ENCODE assay signal across 22 mouse cellular contexts in the genomic region with DNA sequence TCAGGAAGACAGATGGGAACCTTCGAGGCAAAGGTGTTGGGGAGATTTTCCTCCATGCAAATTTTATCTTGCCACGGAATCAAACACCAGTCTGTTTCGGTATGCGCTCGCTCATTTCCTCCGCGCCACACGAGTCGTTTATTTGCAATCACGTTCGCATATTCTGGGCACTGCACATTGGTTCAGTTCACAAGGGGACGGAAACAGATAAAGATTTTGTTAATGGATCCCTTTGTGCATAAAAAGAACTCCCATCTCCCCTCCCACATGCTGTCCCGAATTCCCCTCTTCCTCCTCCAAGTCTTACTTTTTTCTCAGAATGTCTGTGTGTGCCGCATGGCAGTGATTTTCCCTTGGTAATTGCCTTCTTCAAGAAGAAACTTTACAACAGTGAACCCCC. TPM values are rescaled to one million over a fixed set of nuclear protein-coding genes. Genes with fewer than 3 reads are reported as not detected.
DNase-seq lines count a peak whose midpoint lies in the region; ATAC-seq and TF ChIP-seq lines count a peak whose summit lies in the region.
"Had no signal": no experiment of that assay in that cellular context is flagged by ENCODE, and none has a peak within 500 bp of the region (broad histone marks: within the 10 kb centered on the region; RNA-seq: fewer than 3 reads in every experiment).

No protein-coding gene starts in this region.

- H3K4me3 ChIP-seq in layer of hippocampus, adult 2 months: peak overlapping the region; percentile 31; the same call in 1 of the 2 replicates
- peak overlapping the region; percentile 9; the same call in 1 of the 2 replicates for H3K4me3 ChIP-seq in thymus, adult 2 months (ENCODE audit: control insufficient read depth, insufficient read depth, low read length)
- peak overlapping the region; percentile 13; the same call in 1 of the 2 replicates for H3K4me3 ChIP-seq in cortical plate, adult 2 months (ENCODE audit: insufficient read depth, low read length)
- H3K4me3 ChIP-seq in heart, embryonic 12.5 days: no peak overlapping the region
- H3K4me3 ChIP-seq: embryonic facial prominence, embryonic 15.5 days; midbrain, embryonic 10.5 days had no signal

- WGBS in thymus, adult 2 months: 63% methylated on average over 14 of the region's 14 CpGs
- WGBS in heart, embryonic 12.5 days: 73% methylated on average over 14 of the region's 14 CpGs

- ATAC-seq in heart, embryonic 12.5 days (ENCODE audit: insufficient number of reproducible peaks, low FRiP score): no peak
- ATAC-seq: hindbrain, postnatal 0 days had no signal

- 0 out of 2 replicates have a peak, but pooled peaks cover 4% of the 10 kb centered on the region for H3K4me1 ChIP-seq in thymus, adult 2 months (replicated peaks; ENCODE audit: control insufficient read depth, insufficient read depth, low read length)
- no peaks in the 10 kb centered on the region for H3K4me1 ChIP-seq in cortical plate, adult 2 months (ENCODE audit: control insufficient read depth, insufficient read depth, low read length)
- no peaks in the 10 kb centered on the region for H3K4me1 ChIP-seq in heart, embryonic 12.5 days (replicated peaks)
- H3K4me1 ChIP-seq: embryonic facial prominence, embryonic 15.5 days; midbrain, embryonic 10.5 days had no signal

- TF ChIP-seq CTCF in layer of hippocampus, adult 2 months (conservative IDR thresholded peaks at IDR 0.05): no peak
- no peak for TF ChIP-seq CTCF in thymus, adult 2 months (IDR thresholded peaks at IDR 0.05; ENCODE audit: borderline replicate concordance, control insufficient read depth, extremely low read depth, insufficient read depth, low read length, poor library complexity)
- TF ChIP-seq CTCF in cortical plate, adult 2 months (IDR thresholded peaks at IDR 0.05; ENCODE audit: extremely low read depth, insufficient read depth, low read length): no peak

- DNase-seq in layer of hippocampus, adult 2 months (ENCODE audit: low spot score in 2 of 2): no peak
- DNase-seq in layer of hippocampus, adult 8-10 months (ENCODE audit: low spot score in 2 of 2): no peak
- no peak for DNase-seq in thymus, adult 2 months
- no peak for DNase-seq in thymus, postnatal 10 days (ENCODE audit: low spot score in 2 of 2)
- no peak for DNase-seq in cerebellum, postnatal 14 days
- no peak for DNase-seq in frontal cortex, postnatal 25 days (ENCODE audit: low spot score in 2 of 2)
- DNase-seq: adrenal gland, adult 8-10 months; cerebellum, adult 9-10 months; embryo, embryonic 11 days; heart, postnatal 36 days; kidney, adult 9 months; kidney, postnatal 4 days; liver; lung, adult 2 months; lung, postnatal 4 days; right cerebral cortex, adult 18-20 months had no signal

- H3K9ac ChIP-seq in heart, embryonic 12.5 days: no peak overlapping the region
- H3K9ac ChIP-seq: embryonic facial prominence, embryonic 15.5 days had no signal

- TF ChIP-seq POLR2A in thymus, adult 2 months (IDR thresholded peaks at IDR 0.05; ENCODE audit: control insufficient read depth, extremely low read depth, insufficient read depth, low read length, poor library complexity): no peak
- TF ChIP-seq POLR2A in cortical plate, adult 2 months (IDR thresholded peaks at IDR 0.05; ENCODE audit: extremely low read depth, insufficient read depth, low read length): no peak

- peak overlapping the region; percentile 67 for H3K27ac ChIP-seq in layer of hippocampus, adult 2 months
- no peak overlapping the region for H3K27ac ChIP-seq in thymus, adult 2 months (ENCODE audit: control insufficient read depth, insufficient read depth, low read length)
- H3K27ac ChIP-seq in cortical plate, adult 2 months (ENCODE audit: insufficient read depth, low read length): no peak overlapping the region
- no peak overlapping the region for H3K27ac ChIP-seq in heart, embryonic 12.5 days (ENCODE audit: poor library complexity, severe bottlenecking)
- H3K27ac ChIP-seq: embryonic facial prominence, embryonic 15.5 days; hindbrain, postnatal 0 days; midbrain, embryonic 10.5 days had no signal

- no peaks in the 10 kb centered on the region for H3K36me3 ChIP-seq in thymus, adult 2 months (ENCODE audit: control insufficient read depth, insufficient read depth, low read length)
- H3K36me3 ChIP-seq in heart, embryonic 12.5 days: no peaks in the 10 kb centered on the region
- H3K36me3 ChIP-seq: embryonic facial prominence, embryonic 15.5 days; midbrain, embryonic 10.5 days had no signal

- no peaks in the 10 kb centered on the region for H3K27me3 ChIP-seq in thymus, adult 2 months (ENCODE audit: control insufficient read depth, insufficient read depth, low read length)
- H3K27me3 ChIP-seq in heart, embryonic 12.5 days (replicated peaks): no peaks in the 10 kb centered on the region
- H3K27me3 ChIP-seq: embryonic facial prominence, embryonic 15.5 days had no signal

- H3K4me2 ChIP-seq in heart, embryonic 12.5 days: no peak overlapping the region
- H3K4me2 ChIP-seq: embryonic facial prominence, embryonic 15.5 days; heart, embryonic 11.5 days had no signal

- no peaks in the 10 kb centered on the region for H3K9me3 ChIP-seq in heart, embryonic 12.5 days (replicated peaks)
- H3K9me3 ChIP-seq: embryonic facial prominence, embryonic 15.5 days; midbrain, embryonic 10.5 days had no signal

RNA-seq across cellular contexts. Expression of a gene that starts 13.8 kb away (rescaled TPM):
- total RNA-seq in layer of hippocampus, adult 2 months (2021): 100 to 1,000 TPM; 585 to 647 TPM
- total RNA-seq in layer of hippocampus, adult 8-10 months (2022): 100 to 1,000 TPM; 478 to 591 (median 521) TPM
- polyA plus RNA-seq in thymus, adult 2 months (2012; rRNA removed): 46.9 and 50.0 TPM in 2 replicates
- 105 and 117 TPM in 2 replicates for polyA plus RNA-seq in cortical plate, adult 2 months (2012; rRNA removed)
- 1.5 and 1.6 TPM in 2 replicates for polyA plus RNA-seq in heart, embryonic 12.5 days (2016; fragmentation: Nextera tagmentation; extraction: Ambion mirVana)

Comparison
In these comparisons a context has a peak if more than half of its experiments do, and no peak if none do; other contexts are left out.
1. RNA of a gene that starts 13.8 kb away (polyA plus RNA-seq): 105 to 117 TPM in cortical plate, adult 2 months and 46.9 to 50.0 TPM in thymus, adult 2 months; 1.5 to 1.6 TPM in heart, embryonic 12.5 days; every median in the first group is over 10 times any median in the second.